8 mouse cellular contexts compared by ENCODE assay signal in the genomic region with DNA sequence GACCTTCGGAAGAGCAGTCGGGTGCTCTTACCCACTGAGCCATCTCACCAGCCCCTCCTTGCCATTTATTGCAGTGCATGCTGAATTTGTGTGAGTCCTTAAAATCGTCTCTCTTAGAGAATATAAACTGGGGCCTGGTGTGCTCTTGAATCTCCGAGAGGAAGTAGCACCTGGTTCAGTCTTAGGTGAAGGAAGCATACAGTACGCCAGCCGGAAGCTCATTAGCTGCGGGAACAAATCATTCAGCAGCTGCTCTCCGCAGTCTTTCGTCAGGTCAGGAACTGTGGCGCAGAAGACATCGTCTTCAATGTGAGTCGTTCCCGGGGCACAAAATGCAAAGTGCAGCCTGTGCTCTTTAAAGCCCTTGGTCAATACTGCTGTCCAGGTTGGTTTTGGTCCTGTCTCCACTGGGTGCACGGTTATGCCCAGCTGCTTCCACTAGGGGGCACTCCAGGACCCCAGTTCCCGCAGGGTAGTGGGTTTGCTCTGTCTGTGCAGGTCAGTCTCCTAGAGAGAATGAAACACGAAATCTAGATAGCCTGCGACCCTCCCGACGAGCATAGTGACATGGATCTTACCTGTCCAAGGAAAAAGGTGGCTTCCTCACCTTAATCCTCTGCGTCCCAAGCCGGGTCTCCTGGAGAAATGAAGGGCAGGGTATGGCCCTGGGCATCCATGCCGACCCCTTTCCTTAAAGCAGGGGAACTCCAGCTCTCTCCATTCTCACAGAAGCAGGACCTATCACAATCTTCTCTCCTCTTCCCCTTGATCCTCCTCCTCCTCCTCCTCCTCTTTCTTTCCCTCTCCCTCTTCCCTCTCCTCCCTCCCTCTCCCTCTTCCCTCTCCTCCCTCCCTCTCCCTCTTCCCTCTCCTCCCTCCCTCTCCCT. TPM values are rescaled to one million over a fixed set of nuclear protein-coding genes. Genes with fewer than 3 reads are reported as not detected.
A peak's percentile ranks its signal among the peaks of the same experiment; 100 is the strongest.
DNase-seq lines count a peak whose midpoint lies in the region; ATAC-seq and TF ChIP-seq lines count a peak whose summit lies in the region.

No protein-coding gene starts in this region.

- H3K27ac ChIP-seq in embryonic facial prominence, embryonic 14.5 days (replicated peaks; ENCODE audit: low read depth, low read length) = no peak overlapping the region
- no peak overlapping the region for H3K27ac ChIP-seq in kidney, embryonic 14.5 days (ENCODE audit: low read depth, low read length)
- H3K27ac ChIP-seq in limb, embryonic 14.5 days (replicated peaks; ENCODE audit: low read depth, low read length) = no peak overlapping the region
- no peak overlapping the region for H3K27ac ChIP-seq in midbrain, postnatal 0 days (ENCODE audit: low read depth, low read length)

- no peaks in the 10 kb centered on the region for H3K36me3 ChIP-seq in embryonic facial prominence, embryonic 14.5 days (ENCODE audit: control insufficient read depth, insufficient read depth, low read length)
- H3K36me3 ChIP-seq in kidney, embryonic 14.5 days (ENCODE audit: control insufficient read depth, insufficient read depth, low read length) = no peaks in the 10 kb centered on the region
- H3K36me3 ChIP-seq in limb, embryonic 14.5 days (ENCODE audit: control insufficient read depth, insufficient read depth, low read length) = no peaks in the 10 kb centered on the region
- no peaks in the 10 kb centered on the region for H3K36me3 ChIP-seq in midbrain, postnatal 0 days (ENCODE audit: insufficient read depth, low read length)

- H3K4me2 ChIP-seq in embryonic facial prominence, embryonic 14.5 days (ENCODE audit: low read depth, low read length) = peak overlapping the region; percentile 41
- no peak overlapping the region; the same call in 1 of the 2 replicates for H3K4me2 ChIP-seq in kidney, embryonic 14.5 days (replicated peaks; ENCODE audit: low read depth, low read length)
- peak overlapping the region; percentile 30 for H3K4me2 ChIP-seq in limb, embryonic 14.5 days (replicated peaks; ENCODE audit: low read depth, low read length, severe bottlenecking)
- peak overlapping the region; percentile 7 for H3K4me2 ChIP-seq in midbrain, postnatal 0 days (ENCODE audit: low read depth, low read length, poor library complexity, severe bottlenecking)

- peak; percentile 91 for ATAC-seq in embryonic facial prominence, embryonic 14.5 days (ENCODE audit: low read depth)
- peak; percentile 93 for ATAC-seq in kidney, embryonic 14.5 days (ENCODE audit: low FRiP score, low TSS enrichment)
- peak; percentile 89 for ATAC-seq in limb, embryonic 14.5 days (ENCODE audit: low FRiP score, low read depth)
- peak; percentile 83 for ATAC-seq in midbrain, postnatal 0 days (ENCODE audit: low FRiP score)

- TF ChIP-seq POLR2A in limb, embryonic 14.5 days (IDR thresholded peaks at IDR 0.05; ENCODE audit: borderline replicate concordance, extremely low read depth, insufficient read depth, insufficient read length) = no peak

- H3K9me3 ChIP-seq in embryonic facial prominence, embryonic 14.5 days (ENCODE audit: control insufficient read depth, low read length) = no peaks in the 10 kb centered on the region
- no peaks in the 10 kb centered on the region for H3K9me3 ChIP-seq in kidney, embryonic 14.5 days (ENCODE audit: control insufficient read depth, low read length)
- no peaks in the 10 kb centered on the region for H3K9me3 ChIP-seq in limb, embryonic 14.5 days (ENCODE audit: control insufficient read depth, low read length)
- H3K9me3 ChIP-seq in midbrain, postnatal 0 days (ENCODE audit: low read length) = no peaks in the 10 kb centered on the region

- no peak overlapping the region for H3K9ac ChIP-seq in embryonic facial prominence, embryonic 14.5 days (ENCODE audit: low read depth, low read length)
- no peak overlapping the region for H3K9ac ChIP-seq in kidney, embryonic 14.5 days (ENCODE audit: low read depth, low read length)
- no peak overlapping the region for H3K9ac ChIP-seq in limb, embryonic 14.5 days (ENCODE audit: low read depth, low read length, severe bottlenecking)
- no peak overlapping the region for H3K9ac ChIP-seq in midbrain, postnatal 0 days (replicated peaks; ENCODE audit: low read length, poor library complexity, severe bottlenecking)

- WGBS in embryonic facial prominence, embryonic 14.5 days = 25% methylated on average over 20 of the region's 22 CpGs
- WGBS in kidney, embryonic 14.5 days = 25% methylated on average over 22 of the region's 22 CpGs
- WGBS in limb, embryonic 14.5 days = 24% methylated on average over 22 of the region's 22 CpGs
- 29% methylated on average over 22 of the region's 22 CpGs for WGBS in midbrain, postnatal 0 days

- DNase-seq in 416B (ENCODE audit: low read depth) = peak; percentile 73
- peak; percentile 70 to 77 for DNase-seq in adrenal gland, postnatal 4 days (ENCODE audit: low spot score in 2 of 2)
- peak; percentile 72 for DNase-seq in embryonic facial prominence, embryonic 14.5 days (ENCODE audit: low spot score)
- peak; percentile 36 to 58 for DNase-seq in heart, adult 9 months (ENCODE audit: low spot score in 2 of 2)
- peak; percentile 72 for DNase-seq in limb, embryonic 14.5 days (ENCODE audit: low spot score)
- peak; percentile 75 for DNase-seq in midbrain, postnatal 0 days (ENCODE audit: low spot score)
- peak; percentile 43 to 49 for DNase-seq in spleen, postnatal 36 days (ENCODE audit: low spot score in 2 of 2)

- peak; percentile 90 for TF ChIP-seq CTCF in midbrain, postnatal 0 days (IDR thresholded peaks at IDR 0.05)

- H3K4me1 ChIP-seq in embryonic facial prominence, embryonic 14.5 days (ENCODE audit: control insufficient read depth, insufficient read depth, low read length) = no peaks in the 10 kb centered on the region
- H3K4me1 ChIP-seq in kidney, embryonic 14.5 days (ENCODE audit: control insufficient read depth, insufficient read depth, low read length) = no peaks in the 10 kb centered on the region
- no peaks in the 10 kb centered on the region for H3K4me1 ChIP-seq in limb, embryonic 14.5 days (ENCODE audit: control insufficient read depth, insufficient read depth, low read length)
- H3K4me1 ChIP-seq in midbrain, postnatal 0 days (ENCODE audit: insufficient read depth, low read length) = no peaks in the 10 kb centered on the region

- H3K27me3 ChIP-seq in embryonic facial prominence, embryonic 14.5 days (replicated peaks; ENCODE audit: control insufficient read depth, insufficient read depth, low read length) = no peaks in the 10 kb centered on the region
- H3K27me3 ChIP-seq in kidney, embryonic 14.5 days (ENCODE audit: control insufficient read depth, insufficient read depth, low read length) = no peaks in the 10 kb centered on the region
- H3K27me3 ChIP-seq in limb, embryonic 14.5 days (ENCODE audit: control insufficient read depth, insufficient read depth, low read length) = no peaks in the 10 kb centered on the region
- no peaks in the 10 kb centered on the region for H3K27me3 ChIP-seq in midbrain, postnatal 0 days (ENCODE audit: insufficient read depth, low read length)

- no peak overlapping the region for H3K4me3 ChIP-seq in embryonic facial prominence, embryonic 14.5 days (ENCODE audit: low read depth, low read length)
- H3K4me3 ChIP-seq in kidney, embryonic 14.5 days (ENCODE audit: low read length) = no peak overlapping the region
- no peak overlapping the region for H3K4me3 ChIP-seq in limb, embryonic 14.5 days (replicated peaks; ENCODE audit: low read length)
- peak overlapping the region; percentile 0; the same call in 1 of the 2 replicates for H3K4me3 ChIP-seq in midbrain, postnatal 0 days (ENCODE audit: low read depth, low read length)

RNA-seq across cellular contexts. Expression of a gene that starts 18.0 kb away (rescaled TPM):
- total RNA-seq in adrenal gland, postnatal 4 days (2021) = 100 to 1,000 TPM; 201 to 207 TPM
- polyA plus RNA-seq in embryonic facial prominence, embryonic 14.5 days (2014; fragmentation: Nextera tagmentation; extraction: Ambion mirVana) = 4.3 and 6.4 TPM in 2 replicates
- 2.6 and 3.6 TPM in 2 replicates for polyA plus RNA-seq in kidney, embryonic 14.5 days (2014; fragmentation: Nextera tagmentation; extraction: Ambion mirVana)
- polyA plus RNA-seq in limb, embryonic 14.5 days (2012; rRNA removed) = 2.3 TPM in 2 replicates
- polyA plus RNA-seq in limb, embryonic 14.5 days (2014; fragmentation: Nextera tagmentation; extraction: Ambion mirVana) = 2.2 and 2.5 TPM in 2 replicates
- total RNA-seq in midbrain, postnatal 0 days (2014; rRNA removed) = 4.2 and 7.8 TPM in 2 replicates
- polyA plus RNA-seq in midbrain, postnatal 0 days (2015; fragmentation: Nextera tagmentation; extraction: Ambion mirVana) = 1.7 and 2.6 TPM in 2 replicates

RNA-seq across cellular contexts. Expression of a gene that starts 32.5 kb away (rescaled TPM):
- 100 to 1,000 TPM; 107 to 109 TPM for total RNA-seq in adrenal gland, postnatal 4 days (2021)
- polyA plus RNA-seq in embryonic facial prominence, embryonic 14.5 days (2014; fragmentation: Nextera tagmentation; extraction: Ambion mirVana) = 133 and 136 TPM in 2 replicates
- 122 and 150 TPM in 2 replicates for polyA plus RNA-seq in kidney, embryonic 14.5 days (2014; fragmentation: Nextera tagmentation; extraction: Ambion mirVana)
- 84.7 and 118 TPM in 2 replicates for polyA plus RNA-seq in limb, embryonic 14.5 days (2012; rRNA removed)
- polyA plus RNA-seq in limb, embryonic 14.5 days (2014; fragmentation: Nextera tagmentation; extraction: Ambion mirVana) = 139 and 144 TPM in 2 replicates
- 64.5 and 78.8 TPM in 2 replicates for total RNA-seq in midbrain, postnatal 0 days (2014; rRNA removed)
- polyA plus RNA-seq in midbrain, postnatal 0 days (2015; fragmentation: Nextera tagmentation; extraction: Ambion mirVana) = 91.0 and 92.7 TPM in 2 replicates

RNA-seq across cellular contexts. Expression of a gene that starts 41.7 kb away (rescaled TPM):
- under 1 TPM in 1 of 2 experiments, not detected in 1; 0.34 TPM for total RNA-seq in adrenal gland, postnatal 4 days (2021)
- 39.6 and 44.8 TPM in 2 replicates for polyA plus RNA-seq in embryonic facial prominence, embryonic 14.5 days (2014; fragmentation: Nextera tagmentation; extraction: Ambion mirVana)
- 0.30 and 0.34 TPM in 2 replicates for polyA plus RNA-seq in kidney, embryonic 14.5 days (2014; fragmentation: Nextera tagmentation; extraction: Ambion mirVana)
- 44.7 and 50.8 TPM in 2 replicates for polyA plus RNA-seq in limb, embryonic 14.5 days (2012; rRNA removed)
- 18.2 and 29.3 TPM in 2 replicates for polyA plus RNA-seq in limb, embryonic 14.5 days (2014; fragmentation: Nextera tagmentation; extraction: Ambion mirVana)
- 0.49 TPM in 1 of 2 replicates, not detected in the other for total RNA-seq in midbrain, postnatal 0 days (2014; rRNA removed)
- polyA plus RNA-seq in midbrain, postnatal 0 days (2015; fragmentation: Nextera tagmentation; extraction: Ambion mirVana) = not detected in 2 replicates

RNA-seq across cellular contexts. Expression of a gene that starts 55.8 kb away (rescaled TPM):
- total RNA-seq in adrenal gland, postnatal 4 days (2021) = under 1 TPM; 0.20 to 0.54 TPM
- 11.5 and 12.5 TPM in 2 replicates for polyA plus RNA-seq in embryonic facial prominence, embryonic 14.5 days (2014; fragmentation: Nextera tagmentation; extraction: Ambion mirVana)
- 0.13 and 0.62 TPM in 2 replicates for polyA plus RNA-seq in kidney, embryonic 14.5 days (2014; fragmentation: Nextera tagmentation; extraction: Ambion mirVana)
- polyA plus RNA-seq in limb, embryonic 14.5 days (2012; rRNA removed) = 12.4 and 13.2 TPM in 2 replicates
- 3.6 and 6.2 TPM in 2 replicates for polyA plus RNA-seq in limb, embryonic 14.5 days (2014; fragmentation: Nextera tagmentation; extraction: Ambion mirVana)
- not detected in 2 replicates for total RNA-seq in midbrain, postnatal 0 days (2014; rRNA removed)
- not detected in 2 replicates for polyA plus RNA-seq in midbrain, postnatal 0 days (2015; fragmentation: Nextera tagmentation; extraction: Ambion mirVana)

Comparison
In these comparisons a context has a peak if more than half of its experiments do, and no peak if none do; other contexts are left out.
1. RNA of a gene that starts 41.7 kb away (polyA plus RNA-seq): 39.6 to 44.8 TPM in embryonic facial prominence, embryonic 14.5 days and 18.2 to 50.8 TPM in limb, embryonic 14.5 days; 0.30 to 0.34 TPM in kidney, embryonic 14.5 days and not detected in midbrain, postnatal 0 days; every median in the first group is over 10 times any median in the second.
2. Peak in every context shown above with its lines, with median percentiles within 50 percentile points of each other: DNase-seq and ATAC-seq.